Mouse (Mus musculus): ENCODE results near the gene Stk19.

GRCm38 (mm10) chr17:34796311-34797140 lies 40.2 kb downstream of the Stk19 start:
- TF ChIP-seq CTCF (IDR thresholded peaks at IDR 0.05; ENCODE audit: control insufficient read depth, insufficient read depth, insufficient replicate concordance, low read depth, low read length) = no peak
- TF ChIP-seq POLR2A (IDR thresholded peaks at IDR 0.05; ENCODE audit: control insufficient read depth, low read depth, low read length) = no peak
